In genomic region chr11:115809311-115809781, GRCm38 (mm10) we compare ENCODE assay signal across 9 mouse cellular contexts. TPM values are rescaled to one million over a fixed set of nuclear protein-coding genes. Genes with fewer than 3 reads are reported as not detected.
A peak's percentile ranks its signal among the peaks of the same experiment; 100 is the strongest.
DNase-seq lines count a peak whose midpoint lies in the region; ATAC-seq lines count a peak whose summit lies in the region.
"Had no signal": no experiment of that assay in that cellular context is flagged by ENCODE, and none has a peak within 500 bp of the region (broad histone marks: within the 10 kb centered on the region; RNA-seq: fewer than 3 reads in every experiment).

No protein-coding gene starts in this region.

- peaks cover 43% of the 10 kb centered on the region for H3K36me3 ChIP-seq in neural tube, embryonic 12.5 days
- H3K36me3 ChIP-seq in hindbrain, embryonic 16.5 days (ENCODE audit: control insufficient read depth, insufficient read depth, low read length) = peaks cover 2% of the 10 kb centered on the region; the same call in 1 of the 2 replicates
- peaks cover 48% of the 10 kb centered on the region for H3K36me3 ChIP-seq in liver, embryonic 13.5 days
- peaks cover 27% of the 10 kb centered on the region for H3K36me3 ChIP-seq in stomach, embryonic 14.5 days (ENCODE audit: control insufficient read depth, insufficient read depth, low read length)
- H3K36me3 ChIP-seq: G1E had no signal

- H3K9ac ChIP-seq in neural tube, embryonic 12.5 days = 0 out of 2 replicates have a peak overlapping the region, but pooled peaks have one; percentile 26
- H3K9ac ChIP-seq in hindbrain, embryonic 16.5 days (ENCODE audit: low read depth, low read length) = no peak overlapping the region; the same call in 1 of the 2 replicates
- H3K9ac ChIP-seq in liver, embryonic 13.5 days = peak overlapping the region; percentile 24
- H3K9ac ChIP-seq in stomach, embryonic 14.5 days (replicated peaks; ENCODE audit: low read depth, low read length) = no peak overlapping the region; the same call in 1 of the 2 replicates

- no peaks in the 10 kb centered on the region for H3K9me3 ChIP-seq in neural tube, embryonic 12.5 days
- H3K9me3 ChIP-seq in hindbrain, embryonic 16.5 days (ENCODE audit: control insufficient read depth, low read length) = no peaks in the 10 kb centered on the region
- H3K9me3 ChIP-seq in liver, embryonic 13.5 days (replicated peaks) = no peaks in the 10 kb centered on the region
- H3K9me3 ChIP-seq in stomach, embryonic 14.5 days (ENCODE audit: control insufficient read depth, low read depth, low read length) = no peaks in the 10 kb centered on the region
- H3K9me3 ChIP-seq: G1E had no signal

- DNase-seq in neural tube, embryonic 10.5 days (ENCODE audit: extremely low spot score, low spot score) = no peak
- no peak for DNase-seq in liver, embryonic 13.5 days
- no peak for DNase-seq in urinary bladder, postnatal 14 days (ENCODE audit: low spot score)
- DNase-seq in T-cell, adult 2 months (ENCODE audit: low spot score) = no peak
- DNase-seq in spleen, postnatal 4 days (ENCODE audit: low spot score in 2 of 2) = no peak

- no peak overlapping the region for H3K27ac ChIP-seq in neural tube, embryonic 12.5 days
- peak overlapping the region; percentile 66 for H3K27ac ChIP-seq in hindbrain, embryonic 16.5 days (ENCODE audit: low read depth, low read length)
- peak overlapping the region; percentile 50 for H3K27ac ChIP-seq in liver, embryonic 13.5 days
- H3K27ac ChIP-seq in stomach, embryonic 14.5 days (ENCODE audit: low read length) = peak overlapping the region; percentile 68

- peak overlapping the region; percentile 94 for H3K4me2 ChIP-seq in neural tube, embryonic 12.5 days (replicated peaks)
- H3K4me2 ChIP-seq in hindbrain, embryonic 16.5 days (ENCODE audit: low read length) = peak overlapping the region; percentile 98
- H3K4me2 ChIP-seq in liver, embryonic 13.5 days = peak overlapping the region; percentile 95
- H3K4me2 ChIP-seq in stomach, embryonic 14.5 days (replicated peaks; ENCODE audit: low read depth, low read length) = peak overlapping the region; percentile 25

- H3K4me1 ChIP-seq in neural tube, embryonic 12.5 days = peaks cover 65% of the 10 kb centered on the region
- peaks cover 44% of the 10 kb centered on the region for H3K4me1 ChIP-seq in hindbrain, embryonic 16.5 days (ENCODE audit: control insufficient read depth, insufficient read depth, low read depth, low read length)
- H3K4me1 ChIP-seq in liver, embryonic 13.5 days (replicated peaks) = peaks cover 91% of the 10 kb centered on the region
- peaks cover 44% of the 10 kb centered on the region for H3K4me1 ChIP-seq in stomach, embryonic 14.5 days (ENCODE audit: control insufficient read depth, insufficient read depth, low read length)

- no peaks in the 10 kb centered on the region for H3K27me3 ChIP-seq in neural tube, embryonic 12.5 days (replicated peaks)
- no peaks in the 10 kb centered on the region for H3K27me3 ChIP-seq in hindbrain, embryonic 16.5 days (replicated peaks; ENCODE audit: control insufficient read depth, insufficient read depth, low read length)
- no peaks in the 10 kb centered on the region for H3K27me3 ChIP-seq in liver, embryonic 13.5 days
- H3K27me3 ChIP-seq in stomach, embryonic 14.5 days (ENCODE audit: control insufficient read depth, insufficient read depth, low read length) = no peaks in the 10 kb centered on the region

- WGBS in neural tube, embryonic 12.5 days = 61% methylated on average over 8 of the region's 8 CpGs
- 52% methylated on average over 8 of the region's 8 CpGs for WGBS in hindbrain, embryonic 16.5 days
- WGBS in liver, embryonic 13.5 days (ENCODE audit: insufficient replicate concordance) = 48% methylated on average over 8 of the region's 8 CpGs
- 44% methylated on average over 8 of the region's 8 CpGs for WGBS in stomach, embryonic 14.5 days

- H3K4me3 ChIP-seq in neural tube, embryonic 12.5 days = 0 out of 2 replicates have a peak overlapping the region, but pooled peaks have one; percentile 7
- peak overlapping the region; percentile 6; the same call in 1 of the 2 replicates for H3K4me3 ChIP-seq in hindbrain, embryonic 16.5 days (ENCODE audit: low read length)
- H3K4me3 ChIP-seq in liver, embryonic 13.5 days (replicated peaks) = no peak overlapping the region
- no peak overlapping the region for H3K4me3 ChIP-seq in stomach, embryonic 14.5 days (ENCODE audit: low read depth, low read length)

- no peak for ATAC-seq in neural tube, embryonic 12.5 days (ENCODE audit: low FRiP score, low read depth)
- ATAC-seq in hindbrain, embryonic 16.5 days = no peak
- no peak for ATAC-seq in liver, embryonic 13.5 days (ENCODE audit: low read depth)
- ATAC-seq in stomach, embryonic 14.5 days (ENCODE audit: insufficient number of reproducible peaks, insufficient read depth, low FRiP score, low read depth) = no peak

RNA-seq across cellular contexts. Expression of gene Caskin2, which starts 4.1 kb away (rescaled TPM):
- 14.4 and 16.7 TPM in 2 replicates for polyA plus RNA-seq in neural tube, embryonic 12.5 days (2016; fragmentation: Nextera tagmentation; extraction: Ambion mirVana)
- polyA plus RNA-seq in hindbrain, embryonic 16.5 days (2015; fragmentation: Nextera tagmentation; extraction: Ambion mirVana) = 9.0 and 12.6 TPM in 2 replicates
- polyA plus RNA-seq in liver, embryonic 13.5 days (2015; fragmentation: Nextera tagmentation; extraction: Ambion mirVana) = 5.7 and 6.0 TPM in 2 replicates
- polyA plus RNA-seq in stomach, embryonic 14.5 days (2014; fragmentation: Nextera tagmentation; extraction: Ambion mirVana) = 14.3 and 15.3 TPM in 2 replicates

RNA-seq across cellular contexts. Expression of gene Tsen54, which starts 5.2 kb away (rescaled TPM):
- 26.4 and 30.7 TPM in 2 replicates for polyA plus RNA-seq in neural tube, embryonic 12.5 days (2016; fragmentation: Nextera tagmentation; extraction: Ambion mirVana)
- 18.7 and 23.3 TPM in 2 replicates for polyA plus RNA-seq in hindbrain, embryonic 16.5 days (2015; fragmentation: Nextera tagmentation; extraction: Ambion mirVana)
- 19.3 and 20.1 TPM in 2 replicates for polyA plus RNA-seq in liver, embryonic 13.5 days (2015; fragmentation: Nextera tagmentation; extraction: Ambion mirVana)
- 24.3 and 25.0 TPM in 2 replicates for polyA plus RNA-seq in stomach, embryonic 14.5 days (2014; fragmentation: Nextera tagmentation; extraction: Ambion mirVana)

RNA-seq across cellular contexts. Expression of gene Llgl2, which starts 14.5 kb away (rescaled TPM):
- 3.9 and 5.7 TPM in 2 replicates for polyA plus RNA-seq in neural tube, embryonic 12.5 days (2016; fragmentation: Nextera tagmentation; extraction: Ambion mirVana)
- polyA plus RNA-seq in hindbrain, embryonic 16.5 days (2015; fragmentation: Nextera tagmentation; extraction: Ambion mirVana) = 1.3 and 2.1 TPM in 2 replicates
- polyA plus RNA-seq in liver, embryonic 13.5 days (2015; fragmentation: Nextera tagmentation; extraction: Ambion mirVana) = 9.8 and 10.2 TPM in 2 replicates
- polyA plus RNA-seq in stomach, embryonic 14.5 days (2014; fragmentation: Nextera tagmentation; extraction: Ambion mirVana) = 37.6 and 41.1 TPM in 2 replicates

RNA-seq across cellular contexts. Expression of gene Tmem94, which starts 44.1 kb away (rescaled TPM):
- polyA plus RNA-seq in neural tube, embryonic 12.5 days (2016; fragmentation: Nextera tagmentation; extraction: Ambion mirVana) = 32.6 and 34.7 TPM in 2 replicates
- polyA plus RNA-seq in hindbrain, embryonic 16.5 days (2015; fragmentation: Nextera tagmentation; extraction: Ambion mirVana) = 22.0 and 29.0 TPM in 2 replicates
- polyA plus RNA-seq in liver, embryonic 13.5 days (2015; fragmentation: Nextera tagmentation; extraction: Ambion mirVana) = 8.2 and 10.9 TPM in 2 replicates
- polyA plus RNA-seq in stomach, embryonic 14.5 days (2014; fragmentation: Nextera tagmentation; extraction: Ambion mirVana) = 13.7 and 17.0 TPM in 2 replicates

RNA-seq across cellular contexts. Expression of gene Myo15b, which starts 48.9 kb away (rescaled TPM):
- polyA plus RNA-seq in neural tube, embryonic 12.5 days (2016; fragmentation: Nextera tagmentation; extraction: Ambion mirVana) = 0.11 and 0.19 TPM in 2 replicates
- 0.16 and 0.31 TPM in 2 replicates for polyA plus RNA-seq in hindbrain, embryonic 16.5 days (2015; fragmentation: Nextera tagmentation; extraction: Ambion mirVana)
- polyA plus RNA-seq in liver, embryonic 13.5 days (2015; fragmentation: Nextera tagmentation; extraction: Ambion mirVana) = 0.36 and 0.46 TPM in 2 replicates
- polyA plus RNA-seq in stomach, embryonic 14.5 days (2014; fragmentation: Nextera tagmentation; extraction: Ambion mirVana) = 3.1 and 5.9 TPM in 2 replicates

Comparison
In these comparisons a context has a peak if more than half of its experiments do, and no peak if none do; other contexts are left out.
1. H3K4me2 ChIP-seq: peak in every context shown above with its lines; median percentile 98 in hindbrain, embryonic 16.5 days; 95 in liver, embryonic 13.5 days; 94 in neural tube, embryonic 12.5 days; 25 in stomach, embryonic 14.5 days.
2. H3K4me3 ChIP-seq: peak in neural tube, embryonic 12.5 days (single experiment) and hindbrain, embryonic 16.5 days (single experiment); none in liver, embryonic 13.5 days (single experiment) and stomach, embryonic 14.5 days (single experiment).
3. H3K9ac ChIP-seq: peak in neural tube, embryonic 12.5 days (single experiment) and liver, embryonic 13.5 days (single experiment); none in hindbrain, embryonic 16.5 days (single experiment) and stomach, embryonic 14.5 days (single experiment).